In genomic region chr12:17738473-17738872, GRCm38 (mm10) we compare ENCODE assay signal across 7 mouse cellular contexts. TPM values are rescaled to one million over a fixed set of nuclear protein-coding genes. Genes with fewer than 3 reads are reported as not detected.
DNase-seq lines count a peak whose midpoint lies in the region; ATAC-seq lines count a peak whose summit lies in the region.

No protein-coding gene starts in this region.

- peak; percentile 51; the same call in 1 of the 2 replicates for ATAC-seq in megakaryocyte, adult 5-6 weeks (ENCODE audit: poor library complexity, severe bottlenecking)

- DNase-seq in kidney, postnatal 10 days: peak; percentile 58
- DNase-seq in kidney, adult 9 months: no peak
- DNase-seq in ES-CJ7 (ENCODE audit: low read depth, low spot score): peak; percentile 4
- peak; percentile 62 for DNase-seq in large intestine, adult 2 months (ENCODE audit: low read depth, low spot score)
- DNase-seq in heart, postnatal 10 days: no peak
- no peak for DNase-seq in right cerebral cortex, postnatal 14 days

- 32% methylated on average over 6 of the region's 6 CpGs for WGBS in large intestine, adult 2 months

- intact Hi-C loops in heart, postnatal 10 days (cut with DNase I): no loop called here

RNA-seq across cellular contexts. Expression of gene Hpcal1, which starts 47.8 kb away (rescaled TPM):
- 86.2 and 86.6 TPM in 2 replicates for polyA plus RNA-seq in large intestine, adult 2 months (2012; rRNA removed)
- total RNA-seq in megakaryocyte, adult 5-6 weeks (2015): 182 and 187 TPM in 2 replicates
- total RNA-seq in megakaryocyte, adult 5-6 weeks (2017): 63.8 and 76.0 TPM in 2 replicates
- 10 to 100 TPM; 22.7 to 31.7 TPM for total RNA-seq in heart, postnatal 10 days (2021)

Comparison
In these comparisons a context has a peak if more than half of its experiments do, and no peak if none do; other contexts are left out.
1. DNase-seq: peak in kidney, postnatal 10 days (single experiment), ES-CJ7 (single experiment) and large intestine, adult 2 months (single experiment); none in kidney, adult 9 months (single experiment), heart, postnatal 10 days (0 of 2) and right cerebral cortex, postnatal 14 days (single experiment).